ENCODE assay signal across 17 mouse cellular contexts in the genomic region with DNA sequence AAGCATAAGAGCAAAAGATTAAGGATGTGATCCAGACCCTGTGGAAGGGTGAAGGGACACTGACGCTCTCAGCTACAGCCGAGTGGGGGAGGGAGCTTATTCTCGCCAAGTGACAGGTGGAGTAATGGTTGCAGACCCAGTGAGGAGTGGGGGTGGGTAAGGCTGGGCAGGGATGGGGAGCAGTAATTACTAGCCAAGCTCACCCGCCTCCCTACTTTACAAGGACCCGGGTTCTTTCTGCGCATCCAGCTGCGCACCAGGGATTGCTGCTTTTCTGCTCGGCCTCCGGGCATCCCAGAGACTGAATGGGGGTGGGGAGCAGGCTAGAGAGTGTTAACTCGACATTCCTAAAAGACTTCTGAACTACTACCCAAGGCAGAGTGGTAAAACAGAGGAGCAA. TPM values are rescaled to one million over a fixed set of nuclear protein-coding genes. Genes with fewer than 3 reads are reported as not detected.
DNase-seq lines count a peak whose midpoint lies in the region; ATAC-seq lines count a peak whose summit lies in the region.
"Had no signal": no experiment of that assay in that cellular context is flagged by ENCODE, and none has a peak within 500 bp of the region (broad histone marks: within the 10 kb centered on the region; RNA-seq: fewer than 3 reads in every experiment).

No protein-coding gene starts in this region.

- no peak overlapping the region for H3K4me2 ChIP-seq in heart, embryonic 12.5 days
- H3K4me2 ChIP-seq in hindbrain, embryonic 11.5 days (replicated peaks; ENCODE audit: low read depth, low read length): peak overlapping the region; percentile 32
- H3K4me2 ChIP-seq in midbrain, embryonic 12.5 days (replicated peaks): peak overlapping the region; percentile 41
- H3K4me2 ChIP-seq: embryonic facial prominence, embryonic 15.5 days; liver, embryonic 13.5 days had no signal

- peaks cover 83% of the 10 kb centered on the region for H3K27me3 ChIP-seq in heart, embryonic 12.5 days (replicated peaks)
- peaks cover 62% of the 10 kb centered on the region for H3K27me3 ChIP-seq in hindbrain, embryonic 11.5 days (ENCODE audit: control insufficient read depth, insufficient read depth, low read length)
- H3K27me3 ChIP-seq in midbrain, embryonic 12.5 days: peaks cover 77% of the 10 kb centered on the region

- DNase-seq in heart, adult 11 months: peak; percentile 68
- DNase-seq in hindbrain, embryonic 11.5 days (ENCODE audit: low spot score): peak; percentile 50
- DNase-seq in adrenal gland, adult 2 months: no peak
- no peak for DNase-seq in liver
- no peak for DNase-seq in natural killer cell, adult 2 months (ENCODE audit: low spot score in 2 of 2)
- no peak for DNase-seq in heart, postnatal 14 days
- DNase-seq: adrenal gland, adult 8-10 months; liver, embryonic 13.5 days; lung, postnatal 4 days had no signal

- no peak overlapping the region for H3K9ac ChIP-seq in heart, embryonic 12.5 days
- H3K9ac ChIP-seq in hindbrain, embryonic 11.5 days (ENCODE audit: low read depth, low read length): no peak overlapping the region
- no peak overlapping the region for H3K9ac ChIP-seq in midbrain, embryonic 12.5 days (replicated peaks)
- H3K9ac ChIP-seq: embryonic facial prominence, embryonic 15.5 days; liver, embryonic 13.5 days had no signal

- ATAC-seq in heart, embryonic 12.5 days (ENCODE audit: insufficient number of reproducible peaks, low FRiP score): no peak
- ATAC-seq in hindbrain, embryonic 11.5 days (ENCODE audit: low FRiP score): peak; percentile 85
- peak; percentile 55 for ATAC-seq in midbrain, embryonic 12.5 days (ENCODE audit: low FRiP score, low read depth)

- WGBS in heart, embryonic 12.5 days: 2% methylated on average over 10 of the region's 10 CpGs
- 2% methylated on average over 10 of the region's 10 CpGs for WGBS in hindbrain, embryonic 11.5 days
- 2% methylated on average over 10 of the region's 10 CpGs for WGBS in midbrain, embryonic 12.5 days

- no peaks in the 10 kb centered on the region; the same call in 1 of the 2 replicates for H3K4me1 ChIP-seq in heart, embryonic 12.5 days (replicated peaks)
- H3K4me1 ChIP-seq in hindbrain, embryonic 11.5 days (replicated peaks; ENCODE audit: control insufficient read depth, insufficient read depth, low read length): peaks cover 7% of the 10 kb centered on the region
- peaks cover 10% of the 10 kb centered on the region for H3K4me1 ChIP-seq in midbrain, embryonic 12.5 days
- H3K4me1 ChIP-seq: embryonic facial prominence, embryonic 15.5 days; liver, embryonic 13.5 days had no signal

- H3K4me3 ChIP-seq in heart, embryonic 12.5 days: no peak overlapping the region
- peak overlapping the region; percentile 15; the same call in 1 of the 2 replicates for H3K4me3 ChIP-seq in hindbrain, embryonic 11.5 days (ENCODE audit: low read depth, low read length)
- peak overlapping the region; percentile 15; the same call in 1 of the 2 replicates for H3K4me3 ChIP-seq in midbrain, embryonic 12.5 days
- H3K4me3 ChIP-seq: embryonic facial prominence, embryonic 15.5 days; liver, embryonic 13.5 days; myocyte had no signal

- no peaks in the 10 kb centered on the region for H3K9me3 ChIP-seq in heart, embryonic 12.5 days (replicated peaks)
- no peaks in the 10 kb centered on the region for H3K9me3 ChIP-seq in hindbrain, embryonic 11.5 days (ENCODE audit: control insufficient read depth, low read length)
- no peaks in the 10 kb centered on the region for H3K9me3 ChIP-seq in midbrain, embryonic 12.5 days
- H3K9me3 ChIP-seq: embryonic facial prominence, embryonic 15.5 days; liver, embryonic 13.5 days had no signal

- H3K27ac ChIP-seq in heart, embryonic 12.5 days (ENCODE audit: poor library complexity, severe bottlenecking): no peak overlapping the region
- peak overlapping the region; percentile 63 for H3K27ac ChIP-seq in hindbrain, embryonic 11.5 days (ENCODE audit: low read depth, low read length)
- H3K27ac ChIP-seq in midbrain, embryonic 12.5 days (replicated peaks): peak overlapping the region; percentile 47; the same call in 1 of the 2 replicates
- H3K27ac ChIP-seq: embryonic facial prominence, embryonic 15.5 days; kidney, postnatal 0 days; liver, embryonic 13.5 days had no signal

- H3K36me3 ChIP-seq in heart, embryonic 12.5 days: no peaks in the 10 kb centered on the region
- H3K36me3 ChIP-seq in hindbrain, embryonic 11.5 days (ENCODE audit: control insufficient read depth, insufficient read depth, low read length): no peaks in the 10 kb centered on the region
- H3K36me3 ChIP-seq in midbrain, embryonic 12.5 days: no peaks in the 10 kb centered on the region
- H3K36me3 ChIP-seq: embryonic facial prominence, embryonic 15.5 days; liver, embryonic 13.5 days had no signal

- intact Hi-C loops in heart, postnatal 14 days (cut with DNase I): no loop called here

RNA-seq across cellular contexts. Expression of a gene that starts 10.0 kb away (rescaled TPM):
- not detected in 2 replicates for polyA plus RNA-seq in heart, embryonic 12.5 days (2016; fragmentation: Nextera tagmentation; extraction: Ambion mirVana)
- 2.6 and 3.7 TPM in 2 replicates for polyA plus RNA-seq in hindbrain, embryonic 11.5 days (2014; fragmentation: Nextera tagmentation; extraction: Ambion mirVana)
- polyA plus RNA-seq in midbrain, embryonic 12.5 days (2016; fragmentation: Nextera tagmentation; extraction: Ambion mirVana): 3.8 and 4.0 TPM in 2 replicates
- not detected for total RNA-seq in adrenal gland, adult 2 months (2021)
- not detected in 2 replicates for polyA plus RNA-seq in adrenal gland, adult 2 months (2012; rRNA removed)
- not detected for total RNA-seq in heart, postnatal 14 days (2021)
- total RNA-seq: adrenal gland, adult 8-10 months; heart, adult 8-10 months; hematopoietic stem cell, adult 5-6 weeks had no signal
- polyA plus RNA-seq: C2C12; embryonic facial prominence, embryonic 15.5 days; kidney, postnatal 0 days; liver, embryonic 13.5 days; myocyte had no signal

Comparison
In these comparisons a context has a peak if more than half of its experiments do, and no peak if none do; other contexts are left out.
1. DNase-seq: peak in heart, adult 11 months (single experiment) and hindbrain, embryonic 11.5 days (single experiment); none in adrenal gland, adult 2 months (single experiment), liver (single experiment), natural killer cell, adult 2 months (0 of 2) and heart, postnatal 14 days (0 of 2).